Mouse (Mus musculus): ENCODE measurements around the gene Ncor1. TPM values are rescaled to one million over a fixed set of nuclear protein-coding genes. Genes with fewer than 3 reads are reported as not detected.

Gene Ncor1
- polyA plus RNA-seq, 1 experiment from 2014 or later = 203 TPM

DNA sequence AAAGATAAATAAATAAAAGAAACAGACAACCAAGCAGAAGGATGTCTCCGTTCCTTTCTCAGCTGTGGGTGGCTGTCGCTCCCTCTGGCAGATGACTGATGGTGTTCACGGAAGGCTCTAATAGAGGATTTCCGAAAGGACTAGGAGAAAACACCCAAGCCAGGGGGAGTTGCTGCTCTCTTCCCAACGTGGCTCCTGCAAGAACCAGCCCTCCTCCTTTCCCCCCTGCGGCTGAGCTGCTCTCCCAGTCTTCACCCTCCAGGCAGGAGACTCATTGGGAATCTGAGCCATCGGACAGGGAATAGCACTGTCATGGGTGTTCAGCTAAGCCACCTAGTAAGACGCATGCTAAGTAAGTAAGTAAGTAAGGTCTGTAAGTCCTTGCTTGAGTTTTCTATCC lies 181.3 kb downstream of the Ncor1 start:
- ATAC-seq (ENCODE audit: low FRiP score, low TSS enrichment) = no peak
- Histone ChIP-seq H3K36me3 (ENCODE audit: control insufficient read depth, insufficient read depth, low read length) (no peaks in the 10 kb centered on the region; the same call in 1 of the 2 replicates), H3K9me3 (ENCODE audit: control insufficient read depth, low read length) (no peaks in the 10 kb centered on the region), H3K9ac (ENCODE audit: low read depth, low read length) (no peak overlapping the region), H3K4me1 (ENCODE audit: control insufficient read depth, insufficient read depth, low read length) (no peaks in the 10 kb centered on the region), H3K4me3 (ENCODE audit: low read length) (no peak overlapping the region), H3K27me3 (ENCODE audit: control insufficient read depth, insufficient read depth, low read length) (no peaks in the 10 kb centered on the region), H3K27ac (ENCODE audit: low read depth, low read length) (no peak overlapping the region), H3K4me2 (replicated peaks; ENCODE audit: low read depth, low read length) (no peak overlapping the region)
- WGBS = 63% methylated on average over 8 of the region's 8 CpGs

DNA sequence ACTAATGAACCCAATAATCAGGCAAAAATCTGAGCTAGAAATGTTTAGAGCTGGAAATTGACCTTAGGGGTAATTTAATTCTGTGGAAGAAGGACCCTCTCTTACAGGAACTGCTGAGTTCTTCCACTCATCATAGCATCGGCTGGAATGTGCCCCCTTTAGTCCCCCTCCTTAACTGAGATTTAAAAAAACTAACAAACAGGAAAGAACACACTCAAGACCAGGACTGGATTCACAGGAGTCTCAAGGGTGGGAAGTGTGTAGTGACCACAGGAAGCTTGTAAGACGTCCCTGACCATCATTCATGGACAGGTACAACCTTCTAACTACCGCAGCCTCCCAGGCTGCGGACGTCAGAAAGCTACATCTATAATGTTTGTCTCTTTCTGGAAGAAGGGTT lies 187.5 kb downstream of the Ncor1 start:
- H3K36me3 ChIP-seq (ENCODE audit: control insufficient read depth, insufficient read depth, low read length) = no peaks in the 10 kb centered on the region; the same call in 1 of the 2 replicates
- WGBS = 50% methylated on average over 5 of the region's 5 CpGs
- no peak overlapping the region for H3K4me2 ChIP-seq (replicated peaks; ENCODE audit: low read depth, low read length)
- H3K9ac ChIP-seq (ENCODE audit: low read depth, low read length) = no peak overlapping the region
- ATAC-seq (ENCODE audit: low FRiP score, low TSS enrichment) = no peak
- no peaks in the 10 kb centered on the region for H3K27me3 ChIP-seq (ENCODE audit: control insufficient read depth, insufficient read depth, low read length)
- H3K4me1 ChIP-seq (ENCODE audit: control insufficient read depth, insufficient read depth, low read length) = peaks cover 3% of the 10 kb centered on the region; the same call in 1 of the 2 replicates
- no peaks in the 10 kb centered on the region for H3K9me3 ChIP-seq (ENCODE audit: control insufficient read depth, low read length)
- no peak overlapping the region for H3K27ac ChIP-seq (ENCODE audit: low read depth, low read length)
- H3K4me3 ChIP-seq (ENCODE audit: low read length) = no peak overlapping the region

DNA sequence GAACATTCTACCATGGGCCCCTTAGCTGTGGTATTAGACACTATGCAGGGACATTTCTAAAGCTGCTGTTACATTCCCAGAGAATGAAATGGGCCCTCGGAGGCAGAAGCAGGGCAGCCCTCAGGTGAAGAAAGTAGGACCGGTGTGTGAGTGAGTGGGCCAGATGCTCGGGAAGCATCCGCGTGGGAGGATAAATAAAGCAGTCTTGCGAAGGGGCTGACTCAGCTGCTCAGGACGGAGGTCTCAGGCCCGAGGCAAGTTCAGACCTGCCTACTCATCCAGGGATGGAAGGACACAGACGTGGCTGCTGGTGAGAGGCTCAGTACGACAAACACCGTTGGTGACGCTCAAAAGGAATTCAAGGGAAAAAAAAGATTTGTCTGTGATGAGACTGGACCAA lies 189.2 kb downstream of the Ncor1 start:
- WGBS = 51% methylated on average over 12 of the region's 12 CpGs
- ATAC-seq (ENCODE audit: low FRiP score, low TSS enrichment) = no peak

DNA sequence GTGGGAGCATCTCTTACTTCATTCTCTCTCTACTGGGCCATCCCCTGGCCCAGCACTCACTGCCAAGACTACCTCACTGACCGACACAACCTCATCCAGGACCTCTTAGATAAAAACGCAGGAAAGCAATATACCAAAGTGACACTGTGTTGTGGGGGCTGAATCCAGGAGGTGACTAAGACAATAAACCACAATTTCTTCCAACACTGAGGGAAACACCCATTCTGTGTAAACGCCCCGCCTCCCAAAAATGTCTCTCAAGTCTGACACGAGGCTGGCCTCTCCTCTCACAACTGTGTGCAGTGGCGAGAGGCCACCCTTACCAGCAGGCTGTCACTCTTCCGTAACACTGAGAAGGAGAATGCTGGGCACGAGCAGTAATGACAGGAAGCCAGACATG lies 190.0 kb downstream of the Ncor1 start:
- ATAC-seq (ENCODE audit: low FRiP score, low TSS enrichment) = no peak
- Histone ChIP-seq H3K36me3 (ENCODE audit: control insufficient read depth, insufficient read depth, low read length) (no peaks in the 10 kb centered on the region), H3K9me3 (ENCODE audit: control insufficient read depth, low read length) (no peaks in the 10 kb centered on the region), H3K4me3 (ENCODE audit: low read length) (no peak overlapping the region), H3K27me3 (ENCODE audit: control insufficient read depth, insufficient read depth, low read length) (no peaks in the 10 kb centered on the region), H3K4me1 (ENCODE audit: control insufficient read depth, insufficient read depth, low read length) (peaks cover 3% of the 10 kb centered on the region; the same call in 1 of the 2 replicates), H3K27ac (ENCODE audit: low read depth, low read length) (no peak overlapping the region), H3K9ac (ENCODE audit: low read depth, low read length) (no peak overlapping the region), H3K4me2 (replicated peaks; ENCODE audit: low read depth, low read length) (no peak overlapping the region)
- 50% methylated on average over 8 of the region's 8 CpGs for WGBS

More for the DNA sequence above, 189.2 kb downstream of the Ncor1 start:
- peaks cover 3% of the 10 kb centered on the region; the same call in 1 of the 2 replicates for H3K4me1 ChIP-seq (ENCODE audit: control insufficient read depth, insufficient read depth, low read length)
- H3K9ac ChIP-seq (ENCODE audit: low read depth, low read length) = no peak overlapping the region
- no peaks in the 10 kb centered on the region for H3K9me3 ChIP-seq (ENCODE audit: control insufficient read depth, low read length)
- no peak overlapping the region for H3K4me2 ChIP-seq (replicated peaks; ENCODE audit: low read depth, low read length)
- no peaks in the 10 kb centered on the region for H3K27me3 ChIP-seq (ENCODE audit: control insufficient read depth, insufficient read depth, low read length)
- no peak overlapping the region for H3K27ac ChIP-seq (ENCODE audit: low read depth, low read length)
- H3K4me3 ChIP-seq (ENCODE audit: low read length) = no peak overlapping the region
- H3K36me3 ChIP-seq (ENCODE audit: control insufficient read depth, insufficient read depth, low read length) = no peaks in the 10 kb centered on the region; the same call in 1 of the 2 replicates

DNA sequence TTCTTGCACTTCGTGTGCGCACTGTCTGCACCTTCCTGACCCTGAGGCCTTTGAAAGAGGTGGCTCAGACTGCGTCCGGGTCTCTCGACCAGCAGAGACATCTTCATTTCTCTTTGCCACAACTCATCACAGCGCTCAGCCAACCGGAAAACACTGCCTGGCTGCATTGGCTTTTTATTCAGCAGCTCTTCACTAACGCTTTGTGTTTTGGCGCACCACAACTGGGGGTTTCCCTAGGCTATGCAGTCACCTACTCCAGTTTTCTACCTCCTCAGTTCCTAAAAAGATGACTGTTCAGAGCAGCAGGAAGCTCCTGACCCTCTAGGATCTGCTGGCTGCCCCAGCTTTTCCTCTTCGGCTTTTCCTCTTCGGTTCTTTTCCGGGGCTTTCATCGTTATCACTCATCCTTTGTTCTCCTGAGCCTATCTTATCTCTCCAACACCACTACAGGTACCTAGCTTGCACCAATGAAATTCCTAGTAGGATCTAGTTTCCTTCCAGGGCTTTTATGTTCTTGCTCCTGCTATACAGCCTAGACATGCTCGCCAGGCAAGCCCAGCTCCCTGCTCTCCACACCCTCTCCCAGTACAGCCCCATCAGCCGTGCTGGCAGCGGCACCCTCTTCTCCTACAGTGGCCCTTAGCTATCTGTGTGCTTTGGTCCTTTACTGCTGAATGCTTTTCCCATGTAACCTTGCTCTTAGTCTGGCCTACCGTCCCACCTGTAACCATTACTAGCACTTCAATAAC lies 191.7 kb downstream of the Ncor1 start:
- H3K4me1 ChIP-seq (ENCODE audit: control insufficient read depth, insufficient read depth, low read length) = peaks cover 3% of the 10 kb centered on the region; the same call in 1 of the 2 replicates
- H3K4me2 ChIP-seq (replicated peaks; ENCODE audit: low read depth, low read length) = no peak overlapping the region
- WGBS = 62% methylated on average over 17 of the region's 17 CpGs
- no peak overlapping the region for H3K4me3 ChIP-seq (ENCODE audit: low read length)
- no peak overlapping the region for H3K9ac ChIP-seq (ENCODE audit: low read depth, low read length)
- H3K27ac ChIP-seq (ENCODE audit: low read depth, low read length) = no peak overlapping the region
- ATAC-seq (ENCODE audit: low FRiP score, low TSS enrichment) = no peak
- no peaks in the 10 kb centered on the region for H3K27me3 ChIP-seq (ENCODE audit: control insufficient read depth, insufficient read depth, low read length)
- no peaks in the 10 kb centered on the region for H3K36me3 ChIP-seq (ENCODE audit: control insufficient read depth, insufficient read depth, low read length)
- no peaks in the 10 kb centered on the region for H3K9me3 ChIP-seq (ENCODE audit: control insufficient read depth, low read length)

Other genes with a start within 250 kb of the Ncor1 start
- 0.97 and 2.0 TPM in 2 replicates for gene Adora2b, start 209.6 kb downstream of the Ncor1 start, polyA plus RNA-seq (2014; fragmentation: Nextera tagmentation; extraction: Ambion mirVana)
- 24.0 and 30.5 TPM in 2 replicates for gene Zswim7, start 177.2 kb downstream of the Ncor1 start, polyA plus RNA-seq (2014; fragmentation: Nextera tagmentation; extraction: Ambion mirVana)
- gene Ttc19, start 177.1 kb downstream of the Ncor1 start, polyA plus RNA-seq (2014; fragmentation: Nextera tagmentation; extraction: Ambion mirVana) = 18.4 and 19.6 TPM in 2 replicates
- gene Pigl, start 81 bp downstream of the Ncor1 start, polyA plus RNA-seq (2014; fragmentation: Nextera tagmentation; extraction: Ambion mirVana) = 12.3 and 15.1 TPM in 2 replicates
- 29.8 and 33.1 TPM in 2 replicates for gene Cenpv, start 80.7 kb upstream of the Ncor1 start, polyA plus RNA-seq (2014; fragmentation: Nextera tagmentation; extraction: Ambion mirVana)
- 3,178 and 3,504 TPM in 2 replicates for gene Ubb, start 92.6 kb upstream of the Ncor1 start, polyA plus RNA-seq (2014; fragmentation: Nextera tagmentation; extraction: Ambion mirVana)
- gene Trpv2, start 115.9 kb upstream of the Ncor1 start, polyA plus RNA-seq (2014; fragmentation: Nextera tagmentation; extraction: Ambion mirVana) = 1.2 and 1.4 TPM in 2 replicates
- gene Lrrc75a, start 190.0 kb upstream of the Ncor1 start, polyA plus RNA-seq (2014; fragmentation: Nextera tagmentation; extraction: Ambion mirVana) = 16.4 and 18.7 TPM in 2 replicates
- 63.4 and 63.8 TPM in 2 replicates for gene Mmgt2, start 190.1 kb upstream of the Ncor1 start, polyA plus RNA-seq (2014; fragmentation: Nextera tagmentation; extraction: Ambion mirVana)

Measured in kidney, embryonic 14.5 days (tissue).